Mouse (Mus musculus): ENCODE data around the gene Adam22.
A peak's percentile ranks its signal among the peaks of the same experiment; 100 is the strongest.

Adam22 gene

DNA sequence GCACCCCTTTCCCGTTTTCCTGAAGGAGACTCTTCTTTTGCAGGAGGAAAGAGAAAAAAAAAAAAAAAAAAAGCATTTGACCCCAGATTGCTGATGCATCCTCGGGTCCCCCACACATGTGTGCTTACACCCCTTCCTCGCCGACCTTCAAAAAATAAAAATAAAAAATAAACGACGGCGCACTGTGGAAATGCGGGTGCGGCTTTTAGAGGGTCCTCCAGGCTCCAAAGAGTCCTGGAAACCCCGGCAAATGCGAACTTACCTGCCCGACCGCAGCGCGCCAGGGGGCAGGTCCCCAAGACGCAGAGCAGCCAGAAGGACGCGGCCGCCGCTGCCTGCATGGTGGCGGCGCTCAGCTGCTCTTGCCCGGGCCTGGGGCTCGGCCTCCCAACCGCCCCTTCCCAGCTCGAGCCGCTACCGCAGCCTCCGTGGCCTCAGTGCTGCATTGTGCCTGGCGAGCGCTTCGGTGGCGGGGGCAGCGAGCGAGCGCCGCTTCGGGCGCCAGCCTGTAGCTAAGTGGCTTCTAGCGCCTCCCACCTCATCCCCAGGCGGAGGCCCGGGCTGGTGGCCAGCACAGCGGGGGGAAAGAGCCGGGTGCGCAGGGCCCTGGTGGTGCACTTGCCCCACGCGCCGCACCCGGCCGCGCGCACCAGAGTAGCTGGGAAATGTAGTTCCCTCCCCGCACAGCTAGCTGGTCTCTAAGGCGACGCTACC is at the start of gene Adam22:
Gene Adam22 (minus strand): TSS at position 547 of the 714 bp plus-strand sequence.
- DNase-seq, result peak; percentile 95

DNA sequence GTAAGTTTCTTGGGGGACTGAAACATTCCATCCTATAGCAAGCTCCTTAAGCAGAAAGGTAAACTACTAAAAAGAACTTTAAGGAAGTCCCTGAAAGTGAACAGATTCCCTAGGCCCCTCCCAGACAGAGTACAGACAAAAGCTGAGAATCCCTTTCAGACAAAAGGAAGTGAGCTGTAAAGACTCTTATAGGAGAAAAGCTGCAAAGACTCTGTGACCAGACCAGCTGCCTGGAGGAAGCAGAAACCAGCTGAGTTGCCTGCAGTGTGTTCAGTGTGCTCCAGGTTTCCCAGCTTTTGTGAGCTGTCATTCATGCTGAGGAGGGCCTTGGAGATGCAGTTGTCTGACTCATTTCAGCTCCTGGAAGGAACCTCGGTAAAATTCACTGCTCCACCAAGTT is 49.5 kb upstream of the Adam22 start:
- no peak for DNase-seq

- no peak for DNase-seq
Observed at GRCm38 (mm10) chr5:8416683-8417413, 48.9 kb upstream of the Adam22 start.

GRCm38 (mm10) chr5:8408746-8409145 is 40.8 kb upstream of the Adam22 start:
- DNase-seq, result no peak

DNA sequence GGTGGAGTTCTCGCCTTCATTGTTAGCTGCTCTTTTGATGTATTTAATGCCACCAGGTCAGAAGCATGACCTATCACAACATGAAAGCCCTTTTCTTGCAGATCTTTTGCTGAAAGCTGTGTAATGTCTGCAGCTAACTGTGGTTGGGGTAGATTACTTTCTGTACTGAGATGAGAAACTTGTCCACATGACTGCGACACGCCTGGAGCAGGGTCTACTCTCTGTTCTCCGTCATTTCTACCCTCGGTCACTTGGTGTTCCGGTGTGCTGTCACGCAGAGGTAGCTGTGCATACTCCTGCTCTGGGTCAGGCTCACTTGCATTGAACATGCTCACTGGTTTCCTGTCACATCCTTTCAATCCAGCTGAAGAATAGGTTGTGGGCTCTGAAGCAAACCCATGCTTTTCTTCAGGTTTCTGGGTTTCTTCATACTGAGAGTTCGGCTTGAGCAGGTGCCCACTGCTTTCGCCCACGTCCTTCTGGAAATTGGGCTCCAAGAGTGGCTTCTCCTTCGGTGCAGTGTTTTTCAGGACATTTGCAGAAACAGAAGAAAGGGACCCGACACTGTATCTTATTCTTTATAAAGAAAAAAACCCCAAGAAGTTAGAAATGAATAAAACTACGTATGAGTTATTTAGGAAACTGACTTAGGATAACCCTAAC is 29.8 kb upstream of the Adam22 start:
- DNase-seq, result peak; percentile 4

GRCm38 (mm10) chr5:8393891-8394583 is 26.1 kb upstream of the Adam22 start:
- no peak for DNase-seq

- no peak for DNase-seq
Observed at GRCm38 (mm10) chr5:8374297-8374906, 6.4 kb upstream of the Adam22 start.

GRCm38 (mm10) chr5:8373415-8373814 is 5.5 kb upstream of the Adam22 start:
- no peak for DNase-seq

DNA sequence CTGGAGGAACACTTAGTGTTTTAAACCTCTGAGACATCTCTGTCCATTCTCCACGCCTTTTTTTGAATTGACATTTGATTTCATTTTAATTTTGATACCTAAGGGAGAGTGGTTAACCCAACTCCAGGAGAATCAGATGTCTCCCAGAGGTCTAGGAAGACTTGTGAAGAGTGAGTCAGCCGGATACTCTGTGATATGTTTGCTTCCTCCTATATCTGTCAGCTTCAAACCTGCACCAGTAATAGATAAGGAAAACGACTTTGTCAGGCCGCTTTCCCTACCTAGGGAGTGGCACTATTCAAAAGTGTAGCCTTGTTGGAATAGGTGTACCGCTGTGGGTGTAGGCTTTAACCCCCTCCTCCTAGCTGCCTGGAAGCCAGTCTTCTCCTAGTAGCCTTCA is 821 bp upstream of the Adam22 start:
- no peak for DNase-seq

GRCm38 (mm10) chr5:8368328-8368692 is 350 bp upstream of the Adam22 start:
- no peak for DNase-seq

DNA sequence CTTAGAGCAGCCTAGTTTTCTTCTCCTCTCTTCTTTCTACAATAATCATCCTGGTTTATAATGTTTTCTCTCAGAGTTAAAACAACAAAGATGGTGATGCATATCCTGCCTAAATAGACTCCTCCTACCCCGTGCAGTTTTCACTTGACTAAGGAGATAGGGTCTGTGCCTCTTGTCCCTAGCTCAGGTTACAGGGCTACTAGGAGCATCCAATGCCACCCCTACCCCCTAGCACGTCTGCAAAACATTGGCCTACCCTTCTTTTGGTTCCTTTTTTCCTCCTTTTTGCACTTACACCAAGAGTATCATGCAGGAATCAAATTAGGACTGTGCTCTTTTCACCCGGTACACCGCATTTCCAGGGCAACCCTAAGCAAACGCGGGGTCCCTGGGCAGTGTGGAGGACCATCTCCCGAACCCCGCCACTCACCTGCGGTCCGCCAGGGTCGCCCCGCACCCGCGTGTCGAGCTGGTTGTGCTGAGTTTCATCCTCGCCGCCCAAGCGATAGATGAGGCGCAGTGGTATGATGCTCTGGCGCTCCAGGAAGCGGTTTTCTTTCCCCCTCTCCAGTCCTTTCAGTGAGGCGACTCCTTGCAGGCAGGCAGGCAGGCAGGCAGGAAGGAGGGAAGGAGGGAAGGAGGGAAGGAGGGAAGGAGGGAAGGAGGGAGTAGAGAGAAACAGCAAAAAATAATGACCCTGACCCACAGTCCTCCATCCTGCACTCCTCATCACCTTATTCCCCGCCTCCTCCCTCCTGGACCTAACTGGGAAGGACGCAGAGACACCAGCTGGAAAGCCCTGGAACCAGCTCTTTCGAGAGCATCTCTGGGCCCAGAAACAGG is 968 bp downstream of the Adam22 start:
- DNase-seq, result peak; percentile 34

GRCm38 (mm10) chr5:8362361-8362760 is 5.6 kb downstream of the Adam22 start:
- DNase-seq, result no peak

DNA sequence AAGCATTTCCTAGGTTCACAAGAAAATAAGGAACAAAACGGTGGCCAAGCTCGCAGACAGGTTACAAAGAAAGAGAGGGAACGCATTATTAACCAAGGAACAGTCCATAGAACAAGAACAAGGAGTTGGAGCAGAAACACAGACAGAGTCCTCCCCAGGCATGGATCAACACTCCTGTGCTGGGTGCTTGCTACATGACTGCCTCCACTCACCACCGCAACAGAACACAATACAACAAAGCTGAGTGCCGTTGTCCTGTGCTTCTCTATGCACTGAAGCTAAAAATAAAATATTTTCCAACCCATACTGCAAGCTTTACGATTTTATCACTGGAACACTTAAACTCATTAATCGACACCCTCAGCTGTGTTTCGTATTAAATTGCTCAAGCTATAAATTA is 10.3 kb downstream of the Adam22 start:
- no peak for DNase-seq

GRCm38 (mm10) chr5:8356885-8357651 is 10.9 kb downstream of the Adam22 start:
- DNase-seq, result no peak

DNA sequence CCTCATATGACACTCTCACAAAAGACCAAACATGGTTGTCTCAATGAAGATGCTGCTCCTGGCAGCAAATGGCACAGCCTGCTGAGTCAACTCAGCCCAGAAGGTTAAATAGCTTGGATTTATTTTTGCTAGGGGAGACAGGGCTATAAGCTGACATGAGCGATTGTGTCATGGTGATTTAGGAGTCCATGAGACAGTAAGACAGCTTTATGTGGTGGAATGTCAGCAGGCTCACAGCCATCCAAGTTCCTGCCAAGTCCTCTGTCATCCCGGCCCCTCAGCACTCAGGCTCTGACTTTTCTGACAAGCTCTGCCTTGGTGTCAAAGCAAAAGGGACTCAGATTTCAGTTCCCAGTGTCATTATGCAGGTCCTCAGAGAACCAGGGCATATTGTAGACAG is 11.6 kb downstream of the Adam22 start:
- DNase-seq, result no peak

DNA sequence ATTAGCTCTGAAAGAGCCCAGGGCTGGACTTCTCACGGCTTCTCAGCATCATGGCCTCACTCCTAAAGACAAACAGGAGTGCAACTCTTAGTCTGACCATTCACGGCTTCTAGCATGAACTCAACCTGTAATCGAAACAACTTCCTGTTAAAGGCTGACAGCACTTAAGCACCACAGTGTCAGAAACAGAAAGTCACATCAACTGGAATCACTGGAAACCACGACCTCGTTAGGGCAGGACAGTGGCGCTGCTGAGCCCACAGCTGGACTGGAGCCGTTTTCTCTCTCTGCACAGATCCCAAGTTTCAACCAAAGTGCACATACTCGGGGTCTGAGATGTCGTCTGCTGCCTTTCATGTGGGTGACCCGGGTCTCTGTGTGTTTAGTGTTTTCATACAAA is 18.4 kb downstream of the Adam22 start:
- DNase-seq, result no peak

DNA sequence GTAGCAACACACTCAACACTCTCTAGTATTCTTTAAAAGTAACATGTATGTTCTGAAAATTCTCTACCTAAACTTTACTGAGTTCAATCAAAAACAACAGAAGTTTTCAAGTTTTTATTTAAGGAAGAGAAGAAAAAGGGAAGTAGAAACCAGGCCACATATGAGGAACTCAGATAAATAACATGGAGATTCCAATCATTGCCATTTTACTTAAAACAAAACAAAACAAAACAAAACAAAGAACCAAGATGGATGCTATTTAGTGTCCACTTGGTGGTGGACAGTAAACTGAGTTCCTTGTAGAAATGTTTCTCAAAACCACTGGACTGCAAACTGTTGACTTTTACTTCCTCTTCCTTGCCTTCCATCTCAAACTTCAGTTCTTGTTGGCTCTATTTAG is 21.6 kb downstream of the Adam22 start:
- no peak for DNase-seq

GRCm38 (mm10) chr5:8343296-8343695 is 24.7 kb downstream of the Adam22 start:
- no peak for DNase-seq

GRCm38 (mm10) chr5:8341676-8342075 is 26.3 kb downstream of the Adam22 start:
- no peak for DNase-seq

DNA sequence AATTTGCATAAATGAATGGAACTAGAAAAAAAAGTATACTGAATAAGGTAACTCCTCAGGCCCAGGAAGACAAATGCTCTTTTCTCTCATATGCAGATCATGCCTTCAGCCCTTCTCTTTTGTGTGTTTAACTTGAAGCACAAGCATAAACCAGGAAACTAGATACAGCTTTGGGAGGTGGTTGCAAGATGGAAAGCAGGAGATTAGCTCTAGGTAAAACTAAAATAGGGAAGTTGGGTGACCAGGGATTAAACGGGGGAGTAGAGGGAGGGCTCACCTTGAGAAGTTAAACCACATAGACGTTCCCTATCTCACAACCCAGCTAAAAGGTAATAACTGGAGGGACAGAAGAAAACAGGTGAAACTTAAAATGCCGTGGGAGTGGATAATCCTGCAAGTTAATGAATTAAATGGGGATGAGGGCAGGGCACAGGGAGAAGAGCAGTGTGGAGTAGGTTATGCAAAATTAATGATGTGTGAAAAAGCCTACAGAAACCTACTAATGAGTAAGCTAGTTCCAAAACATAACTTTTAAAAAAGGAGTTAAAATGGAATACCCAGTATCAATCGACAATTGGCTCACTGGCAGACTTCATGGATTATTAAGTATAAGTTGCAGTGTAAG is 40.2 kb downstream of the Adam22 start:
- DNase-seq, result no peak

DNA sequence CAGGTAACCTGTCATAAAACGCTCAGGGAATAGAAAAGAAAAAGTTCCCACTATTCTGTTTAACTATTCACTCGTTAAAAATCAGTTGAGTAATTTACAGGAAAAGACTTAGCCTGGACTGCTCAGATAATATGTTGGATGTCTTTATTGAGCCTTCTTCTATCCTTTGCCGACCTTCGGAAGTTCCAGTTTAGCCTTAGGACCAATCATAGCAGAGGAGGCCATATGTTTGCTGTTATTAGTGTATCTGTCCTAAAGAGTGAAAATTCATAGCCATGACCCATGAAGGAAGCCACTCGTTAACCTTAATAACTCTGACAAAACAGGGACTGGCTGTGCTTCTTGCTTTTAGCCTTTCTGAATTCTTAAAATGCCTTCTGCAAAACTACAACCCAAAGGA is 41.3 kb downstream of the Adam22 start:
- no peak for DNase-seq

All from layer of hippocampus, adult 9-11 months (tissue).